Mouse (Mus musculus) neutrophil, adult 5-6 weeks (primary cell): ENCODE data around the gene Ccdc3. TPM values are rescaled to one million over a fixed set of nuclear protein-coding genes. Genes with fewer than 3 reads are reported as not detected.
"Not testable (repeated sequence)": the region's sequence is repeated elsewhere in the genome, so short reads cannot be mapped to it uniquely, and the experiment has no call there.

Experiments
- ATAC-seq: fragments of 151-379, 151-347 bp; 2 replicates; pipeline ENCODE4 v1.8.0; 2017; ENCODE audit warnings: mild to moderate bottlenecking, moderate TSS enrichment; ENCODE audit not compliant: insufficient number of reproducible peaks, poor library complexity, low FRiP score, severe bottlenecking; ENCODE audit errors: extremely low read depth
- total RNA-seq: library from RNA; stranded (forward); fragments of 200-1000 nt; gene quantifications from 2 replicates; pipeline ENCODE4 v1.2.3, GENCODE M21; 2017

Gene Ccdc3
- total RNA-seq, 1 experiment from 2014 or later, result not detected

DNA sequence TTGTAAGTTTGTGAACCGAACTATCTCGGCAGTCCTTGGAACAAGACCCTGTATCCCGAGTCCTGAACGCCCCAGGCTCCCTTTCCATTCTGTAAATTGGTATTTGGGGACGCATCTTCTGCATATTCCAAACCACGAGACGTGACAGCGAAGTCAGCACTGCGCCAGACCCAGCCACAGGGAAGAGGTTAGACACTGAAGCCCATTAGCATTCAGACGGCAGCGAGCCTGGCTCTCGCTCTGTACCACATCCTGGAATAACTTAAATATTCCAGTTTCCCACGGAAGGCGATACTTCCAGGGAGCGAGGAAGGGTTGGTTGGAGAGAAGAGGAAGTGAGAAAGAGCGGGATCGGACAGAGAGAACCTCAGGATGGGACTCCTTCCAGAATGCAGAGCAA, 61.7 kb downstream of the Ccdc3 start:
- ATAC-seq, result no peak

DNA sequence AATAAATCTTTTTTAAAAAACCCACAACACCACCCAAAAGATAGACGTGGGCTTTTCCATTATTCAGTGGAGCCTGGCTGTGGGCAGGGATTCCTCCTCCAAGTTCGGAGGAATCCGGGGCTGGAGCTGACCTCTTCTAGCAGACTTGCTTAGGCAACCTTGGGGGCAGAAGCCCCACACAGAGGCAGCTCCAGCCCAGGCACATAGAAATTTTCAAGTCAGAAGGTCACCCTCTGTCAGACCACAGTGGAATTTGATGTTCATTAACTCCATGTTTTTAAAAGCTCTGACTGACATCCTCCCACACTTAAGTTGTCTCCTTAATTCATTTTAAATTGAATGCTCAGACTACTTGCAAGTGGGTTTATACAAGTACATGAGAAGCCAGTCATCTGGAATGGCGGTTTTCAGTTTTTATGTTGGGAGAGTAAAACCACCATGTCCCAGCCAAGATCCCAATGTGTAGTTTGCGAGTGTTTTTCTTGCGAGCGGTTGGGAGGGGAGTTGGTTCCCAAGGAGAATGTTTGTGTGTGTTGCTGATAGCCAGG, 63.3 kb downstream of the Ccdc3 start:
- ATAC-seq, result no peak

DNA sequence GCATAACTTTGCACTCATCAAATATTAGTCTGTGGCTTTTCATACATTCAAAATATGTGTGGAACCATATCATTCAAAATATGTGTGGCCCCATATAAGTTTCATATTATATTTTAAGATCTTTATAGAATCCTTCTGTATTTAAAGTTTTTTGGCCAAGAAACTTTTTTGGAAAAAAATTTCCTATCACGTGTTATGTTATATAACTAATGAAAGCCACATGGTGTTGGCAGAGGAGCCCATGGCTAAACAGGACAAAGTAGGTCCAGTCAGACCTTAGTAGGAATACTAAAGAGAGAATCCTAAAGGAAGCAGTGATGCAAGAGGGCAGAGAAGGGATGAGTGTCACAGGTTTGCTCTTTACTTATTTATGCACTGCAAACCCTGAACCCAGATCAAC, 65.6 kb downstream of the Ccdc3 start:
- no peak for ATAC-seq

DNA sequence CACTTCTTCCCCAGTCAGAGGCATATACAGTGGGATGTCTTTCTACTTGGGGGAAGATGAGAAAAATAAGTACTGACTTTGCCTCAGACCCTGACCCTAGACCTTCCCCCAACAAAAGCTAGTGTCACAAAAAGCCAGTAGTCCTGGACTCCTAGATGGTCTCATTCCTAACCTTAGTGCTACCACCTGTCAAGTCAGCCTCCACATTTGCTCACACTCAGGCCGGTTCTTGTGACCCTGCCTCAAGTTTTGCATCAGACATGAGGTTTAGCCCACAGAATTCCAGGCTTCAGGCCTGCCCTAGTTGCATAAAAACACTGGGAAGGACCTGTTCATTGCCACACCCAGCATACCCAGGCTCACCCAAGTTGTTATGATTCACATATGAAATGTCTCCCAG, 67.4 kb downstream of the Ccdc3 start:
- no peak for ATAC-seq

DNA sequence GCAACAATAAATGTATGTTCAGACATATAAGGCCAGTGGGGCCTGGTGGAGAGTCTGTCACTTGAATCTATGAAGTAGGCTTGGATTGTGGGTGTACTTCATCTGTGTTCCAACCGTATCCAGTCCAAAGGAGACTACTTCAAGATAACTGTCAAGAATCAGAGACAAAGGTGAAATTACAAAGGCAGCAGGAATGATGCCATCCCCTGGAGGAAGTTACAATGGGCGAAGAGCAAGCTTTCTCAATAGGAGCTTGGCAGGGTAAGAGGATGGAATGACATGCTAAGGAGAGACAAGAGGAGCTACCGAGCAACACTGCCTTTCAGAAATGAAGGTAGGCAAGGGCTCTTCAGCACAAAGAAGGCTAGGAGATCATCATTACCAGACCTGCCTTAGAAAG, 69.1 kb downstream of the Ccdc3 start:
- no peak for ATAC-seq

DNA sequence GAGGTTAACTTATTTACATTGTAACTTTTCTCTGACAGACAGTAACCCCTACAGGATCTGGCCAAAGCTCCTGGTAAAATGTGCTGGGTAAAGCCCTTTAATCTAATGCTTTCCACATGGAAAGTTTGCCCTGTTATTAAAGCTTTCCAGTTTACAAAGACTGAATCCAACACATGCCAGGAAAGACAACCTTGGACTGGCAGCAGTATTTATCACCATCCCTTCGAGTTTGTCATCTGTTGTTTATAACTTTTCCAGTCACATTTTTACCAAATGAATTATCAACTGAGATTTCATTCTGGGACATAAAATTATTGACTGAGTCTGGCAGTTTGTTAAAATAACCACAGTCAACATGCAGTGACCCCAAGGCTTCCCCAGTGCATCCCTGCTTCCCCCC, 77.0 kb downstream of the Ccdc3 start:
- no peak for ATAC-seq

DNA sequence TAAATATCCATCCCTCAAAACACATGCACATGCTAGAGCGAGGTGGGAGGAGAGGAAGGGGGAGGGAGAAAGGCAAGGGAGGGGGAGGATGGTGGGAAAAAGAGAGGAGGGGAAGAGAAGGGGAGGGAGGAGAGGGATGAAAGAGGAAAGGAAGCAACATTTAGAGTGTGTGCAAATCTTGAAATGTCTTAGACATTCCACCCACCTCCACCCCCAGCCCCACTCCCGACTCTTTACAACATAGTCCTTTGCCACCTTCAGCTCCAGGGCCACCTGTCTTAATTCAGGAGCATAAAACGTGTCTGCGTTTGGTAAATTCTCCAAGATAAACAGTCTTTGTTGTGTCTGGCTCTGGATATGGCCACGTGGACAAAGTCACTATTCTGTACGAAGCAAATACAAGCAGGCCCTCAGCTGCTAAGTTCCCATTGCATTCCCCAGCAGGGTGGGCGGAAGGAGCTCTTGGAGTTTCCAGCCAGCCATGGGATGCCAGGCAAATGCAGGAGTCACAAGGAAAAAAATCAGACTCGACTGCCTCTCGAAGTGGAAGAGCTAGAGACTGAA, 77.8 kb downstream of the Ccdc3 start:
- ATAC-seq, result no peak

DNA sequence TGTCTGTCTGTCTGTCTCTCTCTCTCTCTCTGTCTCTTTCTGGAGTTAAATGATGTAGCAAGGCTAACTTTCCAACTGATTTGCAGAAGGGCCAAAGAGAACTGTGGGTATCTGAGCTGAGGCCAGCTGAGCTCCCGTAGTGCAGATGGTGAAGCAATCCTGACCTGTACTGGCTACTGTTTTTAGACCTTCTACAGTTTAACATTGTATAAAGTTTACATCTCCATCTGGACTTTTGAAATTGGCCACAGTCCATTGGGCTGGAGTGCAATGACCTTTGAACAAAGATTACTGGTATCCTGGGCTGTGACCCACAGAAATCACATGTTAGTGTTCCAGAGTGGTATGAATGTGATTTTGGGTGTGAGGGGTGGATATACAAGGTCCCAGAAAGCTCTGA, 81.6 kb downstream of the Ccdc3 start:
- no peak for ATAC-seq

DNA sequence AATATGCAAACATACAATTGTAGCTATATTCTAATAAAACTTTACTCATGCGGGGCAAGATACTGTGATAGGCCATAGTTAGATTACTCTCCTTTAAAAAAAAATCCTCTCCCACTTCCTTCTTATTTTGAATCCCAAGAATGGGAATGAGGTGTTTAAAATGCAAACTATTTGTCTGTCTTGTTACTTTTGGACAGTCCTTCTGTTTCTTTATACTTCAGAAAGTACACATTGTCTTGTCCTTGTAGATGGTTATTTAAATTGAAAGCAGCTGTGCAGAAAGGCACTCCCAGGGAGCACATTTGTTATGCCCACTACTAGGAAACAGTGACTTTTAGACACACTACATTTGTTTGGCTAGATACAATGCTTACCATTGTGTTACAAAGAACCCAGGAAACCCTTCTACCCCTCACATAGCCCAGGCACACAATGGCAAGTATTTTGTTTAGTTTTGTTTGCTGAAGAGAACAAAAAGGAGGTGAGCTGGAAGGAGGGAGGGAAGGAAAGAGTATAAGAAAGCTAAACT, 82.3 kb downstream of the Ccdc3 start:
- ATAC-seq, result no peak

DNA sequence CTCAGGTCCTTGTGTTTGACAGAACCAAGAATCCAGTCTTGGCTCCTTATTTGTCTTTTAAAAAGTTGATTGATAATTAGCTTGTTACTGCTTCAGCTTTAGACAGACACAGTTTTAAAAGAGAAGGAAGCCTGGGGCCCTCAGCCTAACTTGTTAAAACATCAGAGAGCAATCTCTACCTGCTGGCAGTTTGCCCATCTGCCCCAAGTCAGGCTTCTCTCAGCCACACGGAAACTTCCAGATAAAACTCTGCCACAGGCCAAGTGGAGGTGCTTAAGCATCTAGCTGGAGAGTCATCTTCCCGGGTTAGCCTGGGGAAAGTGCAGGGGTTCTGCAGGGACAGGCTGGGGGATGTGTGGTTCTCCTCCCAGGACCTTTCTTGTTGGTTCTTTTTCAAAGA, 85.0 kb downstream of the Ccdc3 start:
- no peak for ATAC-seq

DNA sequence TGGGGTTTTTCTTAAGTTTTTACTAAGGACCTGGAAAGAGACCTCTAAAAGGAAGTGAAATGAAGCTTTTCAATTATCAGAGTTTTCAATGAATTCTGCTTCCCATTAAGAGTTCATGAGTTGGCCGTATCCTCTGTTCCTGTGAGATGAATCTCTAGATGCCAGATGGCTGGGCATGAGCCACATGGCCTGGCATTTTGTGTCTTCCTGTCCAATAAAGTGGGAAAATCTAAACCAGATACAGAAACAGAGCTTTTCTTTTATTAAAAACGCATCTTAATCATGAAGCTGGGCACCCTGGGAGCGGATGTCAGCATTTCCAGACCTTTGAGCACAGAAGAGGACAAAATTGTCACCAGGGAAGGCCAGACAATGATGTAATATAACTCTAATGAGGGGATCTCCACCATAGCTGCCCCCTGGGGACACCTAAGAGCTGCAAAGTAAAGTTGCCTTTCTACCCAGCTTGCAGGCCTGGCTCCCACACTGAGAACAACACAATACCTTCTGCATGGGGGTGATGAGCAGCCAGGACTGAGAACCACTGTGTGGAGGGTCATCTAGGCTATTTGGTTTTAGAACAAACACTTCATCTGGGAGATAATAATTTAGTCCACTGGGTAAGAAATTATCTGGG, 99.4 kb downstream of the Ccdc3 start:
- ATAC-seq, result no peak

DNA sequence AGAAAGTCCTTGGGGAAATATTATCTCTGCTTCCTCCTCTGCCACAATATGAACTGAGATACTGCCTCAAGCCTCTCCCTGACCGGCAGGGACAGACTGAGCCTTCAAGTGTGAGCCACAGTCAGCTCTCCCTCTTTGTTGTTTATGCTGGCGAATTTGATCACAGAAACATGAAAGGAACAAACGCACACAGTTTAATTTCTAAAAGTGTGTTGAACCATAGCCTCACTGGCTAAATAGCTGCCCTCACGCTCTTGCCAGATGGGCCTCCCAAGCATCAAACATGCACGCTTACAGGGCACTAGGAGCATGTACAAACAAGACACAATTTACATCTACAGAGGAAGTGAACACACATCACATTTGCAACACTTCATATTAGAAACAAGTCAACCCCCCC, 100.3 kb downstream of the Ccdc3 start:
- no peak for ATAC-seq

DNA sequence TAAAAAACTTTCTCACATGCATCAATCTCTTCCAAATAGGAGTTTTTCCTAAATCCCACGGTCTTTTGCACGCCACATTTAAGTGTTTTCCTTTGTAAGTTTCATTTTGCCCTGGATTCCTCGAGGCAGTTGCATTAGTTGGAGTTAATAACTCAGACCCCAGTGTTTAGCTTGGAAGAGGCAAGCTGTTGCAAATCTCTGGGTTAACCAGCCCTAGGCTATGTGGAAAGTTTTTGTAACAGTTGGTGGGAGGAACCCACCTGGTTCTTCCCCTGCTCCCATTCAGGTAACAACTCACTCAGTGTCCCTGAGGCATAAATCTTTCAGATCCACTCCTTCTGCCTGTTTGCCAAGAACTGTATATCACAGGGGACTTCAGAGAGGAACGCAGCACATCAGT, 101.9 kb downstream of the Ccdc3 start:
- no peak for ATAC-seq

DNA sequence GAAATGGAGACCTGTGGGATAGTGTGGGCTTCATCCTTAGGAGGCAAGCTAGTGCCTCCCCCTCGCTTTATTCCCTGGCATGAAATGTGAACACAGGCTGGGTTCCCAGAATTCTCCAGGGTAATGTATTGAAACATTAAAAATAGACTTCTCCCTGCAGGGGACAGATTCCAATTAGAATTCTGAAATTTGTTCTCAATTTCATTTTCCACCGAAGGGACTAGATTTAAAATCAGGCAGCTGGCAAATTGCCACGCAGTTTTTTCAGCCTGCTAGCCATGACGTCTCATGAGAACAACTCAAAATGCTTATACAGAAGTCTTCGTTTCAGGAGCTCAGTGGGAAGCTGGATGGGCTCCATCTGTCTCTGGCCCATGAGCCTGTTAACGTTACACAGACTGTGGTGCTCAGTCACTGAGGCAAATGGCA, 103.9 kb downstream of the Ccdc3 start:
- ATAC-seq, result no peak

DNA sequence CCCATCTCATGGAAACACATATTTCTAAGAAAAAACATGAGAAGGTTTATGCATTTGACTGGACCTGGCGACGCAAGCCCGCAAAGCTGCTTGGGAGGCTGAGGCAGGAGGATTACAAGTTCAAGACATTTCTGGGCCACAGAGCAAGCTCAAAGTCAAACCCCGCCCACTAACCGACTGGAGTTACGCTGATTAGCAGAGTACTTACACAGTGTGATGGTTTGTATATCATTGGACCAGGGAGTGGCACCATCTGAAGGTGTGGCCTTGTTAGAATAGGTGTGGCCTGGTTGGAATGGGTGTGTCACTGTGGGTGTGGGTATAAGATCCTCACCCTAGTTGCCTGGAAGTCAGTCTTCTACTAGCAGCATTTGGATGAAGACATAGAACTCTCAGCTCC, 111.6 kb downstream of the Ccdc3 start:
- ATAC-seq, result not testable (repeated sequence)

DNA sequence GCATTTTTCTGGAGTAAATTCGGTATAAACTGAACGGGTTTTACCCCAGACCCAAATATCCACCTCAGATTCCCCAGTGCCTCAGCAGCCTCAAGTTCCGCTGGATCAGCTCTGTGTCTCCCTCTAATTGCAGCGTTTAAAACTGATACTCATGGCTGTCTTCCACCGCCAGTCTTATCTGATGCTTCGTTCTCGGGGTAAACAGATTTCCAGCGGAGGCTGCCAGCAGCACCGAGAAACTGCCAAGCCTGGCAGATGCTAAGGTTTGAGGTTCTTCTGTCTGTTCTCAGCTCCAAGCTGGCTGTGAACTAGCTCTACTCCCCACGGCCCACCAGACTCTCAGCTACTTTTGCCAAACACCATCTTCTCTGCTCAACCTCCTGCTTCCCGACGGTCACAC, 112.4 kb downstream of the Ccdc3 start:
- ATAC-seq, result no peak

DNA sequence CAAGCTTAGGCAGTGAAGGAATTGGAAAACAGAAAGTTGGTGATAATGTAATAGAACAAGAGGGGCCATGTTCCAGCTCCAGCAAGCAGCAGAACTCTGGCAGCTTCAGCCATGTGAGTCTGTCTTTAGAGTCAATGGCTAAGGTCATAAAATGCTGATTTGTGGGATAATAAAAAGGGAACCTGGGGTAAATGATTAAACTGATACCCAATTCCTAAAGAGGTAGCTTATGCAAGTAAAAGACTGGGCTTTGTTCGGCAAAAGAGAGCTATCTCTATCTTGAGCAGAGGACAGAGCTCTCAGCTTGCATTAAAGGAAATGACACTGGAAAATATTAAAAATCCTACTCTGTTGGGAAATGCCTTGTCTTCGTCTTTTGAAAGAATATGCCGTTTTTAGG, 120.7 kb downstream of the Ccdc3 start:
- no peak for ATAC-seq

DNA sequence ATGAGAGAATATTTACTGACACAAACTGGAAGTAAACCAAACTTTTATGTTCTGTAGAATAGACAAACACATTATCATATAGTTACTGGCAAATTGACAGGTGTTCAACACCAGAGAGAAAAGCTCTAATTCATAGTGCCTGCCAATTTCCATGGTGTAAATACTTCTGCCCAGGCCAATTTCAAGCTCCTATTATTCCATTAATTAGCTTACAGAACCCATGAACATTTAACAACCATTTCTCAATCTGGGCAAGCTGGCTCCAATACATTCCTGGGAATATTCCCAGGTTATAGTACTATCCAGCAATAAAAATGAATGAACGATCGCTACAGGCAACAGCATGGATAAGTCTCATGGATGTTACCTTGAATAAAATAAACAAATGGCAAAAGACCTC, 124.7 kb downstream of the Ccdc3 start:
- no peak for ATAC-seq

DNA sequence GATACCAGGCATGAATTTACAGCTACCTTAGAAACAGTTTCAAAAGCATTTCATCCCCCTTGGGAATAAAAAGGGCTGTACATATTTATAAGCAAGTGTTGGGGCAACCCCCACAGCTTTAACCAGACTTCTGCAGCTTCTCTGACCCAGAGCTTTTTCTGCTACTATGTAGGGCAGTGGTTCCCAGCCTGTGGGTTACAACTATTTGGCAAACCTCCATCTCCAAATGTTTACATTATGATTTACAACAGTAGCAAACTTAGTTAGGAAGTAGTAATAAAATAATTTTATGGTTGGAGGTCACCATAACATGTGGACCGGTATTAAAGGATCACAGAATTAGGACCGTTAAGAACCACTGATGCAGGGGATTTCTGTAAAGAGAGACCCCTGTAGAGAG, 130.4 kb downstream of the Ccdc3 start:
- no peak for ATAC-seq
